Mouse (Mus musculus): ENCODE measurements around the gene Clhc1. TPM values are rescaled to one million over a fixed set of nuclear protein-coding genes. Genes with fewer than 3 reads are reported as not detected.

The Clhc1 gene
- 0.21 TPM in 1 of 2 replicates, not detected in the other for polyA plus RNA-seq (2015; fragmentation: Nextera tagmentation; extraction: Ambion mirVana)

- Histone ChIP-seq H3K27me3 (ENCODE audit: control insufficient read depth, insufficient read depth, low read depth, low read length) (no peaks in the 10 kb centered on the region), H3K4me2 (ENCODE audit: low read depth, low read length) (peak within 1 kb of the TSS; percentile 83), H3K4me1 (ENCODE audit: control insufficient read depth, low read depth, low read length) (peaks cover 16% of the 10 kb centered on the region), H3K4me3 (ENCODE audit: low read depth, low read length) (peak within 1 kb of the TSS; percentile 91), H3K9me3 (replicated peaks; ENCODE audit: control insufficient read depth, low read length) (no peaks in the 10 kb centered on the region), H3K36me3 (ENCODE audit: control insufficient read depth, insufficient read depth) (peaks cover 22% of the 10 kb centered on the region), H3K27ac (ENCODE audit: low read length) (peak within 1 kb of the TSS; percentile 84), H3K9ac (ENCODE audit: low read depth, low read length) (peak within 1 kb of the TSS; percentile 87)
- peak; percentile 95 for ATAC-seq (ENCODE audit: low read depth)
- under 1% methylated on average over 46 of the region's 46 CpGs for WGBS (ENCODE audit: insufficient replicate concordance)
These were observed at the start of gene Clhc1, which contains the start of gene Rps27a for GRCm38 (mm10) chr11:29547752-29548503. Clhc1 (plus strand) TSS chr11:29547950. Rps27a (minus strand) TSS chr11:29548109.

GRCm38 (mm10) chr11:29503948-29504893, 43.5 kb upstream of the Clhc1 start:
- Histone ChIP-seq H3K36me3 (ENCODE audit: control insufficient read depth, insufficient read depth) (0 out of 2 replicates have a peak, but pooled peaks cover 3% of the 10 kb centered on the region), H3K27me3 (ENCODE audit: control insufficient read depth, insufficient read depth, low read depth, low read length) (no peaks in the 10 kb centered on the region), H3K27ac (ENCODE audit: low read length) (peak overlapping the region; percentile 20; the same call in 1 of the 2 replicates), H3K4me3 (ENCODE audit: low read depth, low read length) (no peak overlapping the region), H3K4me1 (ENCODE audit: control insufficient read depth, low read depth, low read length) (peaks cover 9% of the 10 kb centered on the region), H3K9ac (ENCODE audit: low read depth, low read length) (no peak overlapping the region), H3K4me2 (ENCODE audit: low read depth, low read length) (0 out of 2 replicates have a peak overlapping the region, but pooled peaks have one; percentile 4), H3K9me3 (replicated peaks; ENCODE audit: control insufficient read depth, low read length) (no peaks in the 10 kb centered on the region)
- 50% methylated on average over 10 of the region's 10 CpGs for WGBS (ENCODE audit: insufficient replicate concordance)
- peak; percentile 90 for ATAC-seq (ENCODE audit: low read depth)

- H3K27ac ChIP-seq (ENCODE audit: low read length): 0 out of 2 replicates have a peak overlapping the region, but pooled peaks have one; percentile 30
- WGBS (ENCODE audit: insufficient replicate concordance): 38% methylated on average over 2 of the region's 2 CpGs
- no peak overlapping the region for H3K4me3 ChIP-seq (ENCODE audit: low read depth, low read length)
- no peak overlapping the region for H3K9ac ChIP-seq (ENCODE audit: low read depth, low read length)
- peaks cover 9% of the 10 kb centered on the region for H3K4me1 ChIP-seq (ENCODE audit: control insufficient read depth, low read depth, low read length)
- peak overlapping the region; percentile 4; the same call in 1 of the 2 replicates for H3K4me2 ChIP-seq (ENCODE audit: low read depth, low read length)
- H3K36me3 ChIP-seq (ENCODE audit: control insufficient read depth, insufficient read depth): 0 out of 2 replicates have a peak, but pooled peaks cover 3% of the 10 kb centered on the region
- no peaks in the 10 kb centered on the region for H3K9me3 ChIP-seq (replicated peaks; ENCODE audit: control insufficient read depth, low read length)
- ATAC-seq (ENCODE audit: low read depth): peak; percentile 43
- no peaks in the 10 kb centered on the region for H3K27me3 ChIP-seq (ENCODE audit: control insufficient read depth, insufficient read depth, low read depth, low read length)
These were observed 42.7 kb upstream of the Clhc1 start for GRCm38 (mm10) chr11:29504899-29505625.

- H3K9me3 ChIP-seq (replicated peaks; ENCODE audit: control insufficient read depth, low read length): no peaks in the 10 kb centered on the region
- peaks cover 6% of the 10 kb centered on the region; the same call in 1 of the 2 replicates for H3K36me3 ChIP-seq (ENCODE audit: control insufficient read depth, insufficient read depth)
- no peak overlapping the region for H3K4me2 ChIP-seq (ENCODE audit: low read depth, low read length)
- H3K4me1 ChIP-seq (ENCODE audit: control insufficient read depth, low read depth, low read length): peaks cover 5% of the 10 kb centered on the region
- no peak overlapping the region for H3K4me3 ChIP-seq (ENCODE audit: low read depth, low read length)
- 80% methylated on average over 1 of the region's 1 CpGs for WGBS (ENCODE audit: insufficient replicate concordance)
- no peak for ATAC-seq (ENCODE audit: low read depth)
- no peaks in the 10 kb centered on the region for H3K27me3 ChIP-seq (ENCODE audit: control insufficient read depth, insufficient read depth, low read depth, low read length)
- H3K27ac ChIP-seq (ENCODE audit: low read length): no peak overlapping the region
- no peak overlapping the region for H3K9ac ChIP-seq (ENCODE audit: low read depth, low read length)
These were observed 38.3 kb upstream of the Clhc1 start for GRCm38 (mm10) chr11:29509421-29509820.

GRCm38 (mm10) chr11:29512818-29513535, 34.8 kb upstream of the Clhc1 start:
- no peak for ATAC-seq (ENCODE audit: low read depth)
- Histone ChIP-seq H3K4me1 (ENCODE audit: control insufficient read depth, low read depth, low read length) (peaks cover 4% of the 10 kb centered on the region), H3K27me3 (ENCODE audit: control insufficient read depth, insufficient read depth, low read depth, low read length) (no peaks in the 10 kb centered on the region), H3K9me3 (replicated peaks; ENCODE audit: control insufficient read depth, low read length) (no peaks in the 10 kb centered on the region), H3K4me2 (ENCODE audit: low read depth, low read length) (no peak overlapping the region), H3K4me3 (ENCODE audit: low read depth, low read length) (no peak overlapping the region), H3K36me3 (ENCODE audit: control insufficient read depth, insufficient read depth) (peaks cover 5% of the 10 kb centered on the region; the same call in 1 of the 2 replicates), H3K27ac (ENCODE audit: low read length) (no peak overlapping the region), H3K9ac (ENCODE audit: low read depth, low read length) (no peak overlapping the region)
- 78% methylated on average over 4 of the region's 4 CpGs for WGBS (ENCODE audit: insufficient replicate concordance)

GRCm38 (mm10) chr11:29514325-29514681, 33.4 kb upstream of the Clhc1 start:
- Histone ChIP-seq H3K36me3 (ENCODE audit: control insufficient read depth, insufficient read depth) (peaks cover 5% of the 10 kb centered on the region; the same call in 1 of the 2 replicates), H3K9ac (ENCODE audit: low read depth, low read length) (peak overlapping the region; percentile 72), H3K4me1 (ENCODE audit: control insufficient read depth, low read depth, low read length) (peaks cover 4% of the 10 kb centered on the region), H3K4me3 (ENCODE audit: low read depth, low read length) (peak overlapping the region; percentile 75), H3K4me2 (ENCODE audit: low read depth, low read length) (peak overlapping the region; percentile 85), H3K27ac (ENCODE audit: low read length) (peak overlapping the region; percentile 83), H3K9me3 (replicated peaks; ENCODE audit: control insufficient read depth, low read length) (no peaks in the 10 kb centered on the region), H3K27me3 (ENCODE audit: control insufficient read depth, insufficient read depth, low read depth, low read length) (no peaks in the 10 kb centered on the region)
- 6% methylated on average over 10 of the region's 10 CpGs for WGBS (ENCODE audit: insufficient replicate concordance)
- ATAC-seq (ENCODE audit: low read depth): no peak

- Histone ChIP-seq H3K9ac (ENCODE audit: low read depth, low read length) (peak within 1 kb of the TSS; percentile 72), H3K4me3 (ENCODE audit: low read depth, low read length) (peak within 1 kb of the TSS; percentile 75), H3K4me1 (ENCODE audit: control insufficient read depth, low read depth, low read length) (peaks cover 4% of the 10 kb centered on the region), H3K27ac (ENCODE audit: low read length) (peak within 1 kb of the TSS; percentile 83), H3K36me3 (ENCODE audit: control insufficient read depth, insufficient read depth) (peaks cover 5% of the 10 kb centered on the region; the same call in 1 of the 2 replicates), H3K4me2 (ENCODE audit: low read depth, low read length) (peak within 1 kb of the TSS; percentile 85), H3K27me3 (ENCODE audit: control insufficient read depth, insufficient read depth, low read depth, low read length) (no peaks in the 10 kb centered on the region), H3K9me3 (replicated peaks; ENCODE audit: control insufficient read depth, low read length) (no peaks in the 10 kb centered on the region)
- peak; percentile 100 for ATAC-seq (ENCODE audit: low read depth)
- 1% methylated on average over 40 of the region's 40 CpGs for WGBS (ENCODE audit: insufficient replicate concordance)
These were observed 32.9 kb upstream of the Clhc1 start, which contains the start of gene Prorsd1 for GRCm38 (mm10) chr11:29514682-29515412. Prorsd1 (minus strand) TSS chr11:29515033.

Measured in liver, embryonic 16.5 days (tissue).